Mouse (Mus musculus) gastrocnemius, adult 2 months (tissue): ENCODE measurements around the gene Sh3rf3. TPM values are rescaled to one million over a fixed set of nuclear protein-coding genes. Genes with fewer than 3 reads are reported as not detected.

Experiments used
- DNase-seq: peaks from one replicate; pipeline ENCODE4 v3.0.0; 2022
- H3K27ac ChIP-seq: fragments of 200-600 bp; 2 replicates; pipeline ENCODE4 v1.8.1; 2022; ENCODE audit warnings: mild to moderate bottlenecking
- H3K4me3 ChIP-seq: fragments of 200-600 bp; 2 replicates; pipeline ENCODE4 v1.8.1; 2022; ENCODE audit warnings: mild to moderate bottlenecking, moderate library complexity
- CTCF ChIP-seq: fragments of 200-600 bp; IDR thresholded peaks from 2 replicates; pipeline ENCODE4 v1.8.1; 2022; ENCODE audit warnings: antibody characterized with exemption, mild to moderate bottlenecking, moderate library complexity
- intact Hi-C: fragments of 180-260 bp; cut with DNase I; formaldehyde crosslinking; loops from one replicate; pipeline ENCODE4 v1.15.1; 2025
- total RNA-seq, 2 experiments: library from RNA; stranded (reverse); gene quantifications; 2 replicates each; pipeline ENCODE4 v1.2.3; 2021

Gene Sh3rf3
- total RNA-seq, 2 experiments from 2014 or later = 0.41 to 1.0 TPM

DNA sequence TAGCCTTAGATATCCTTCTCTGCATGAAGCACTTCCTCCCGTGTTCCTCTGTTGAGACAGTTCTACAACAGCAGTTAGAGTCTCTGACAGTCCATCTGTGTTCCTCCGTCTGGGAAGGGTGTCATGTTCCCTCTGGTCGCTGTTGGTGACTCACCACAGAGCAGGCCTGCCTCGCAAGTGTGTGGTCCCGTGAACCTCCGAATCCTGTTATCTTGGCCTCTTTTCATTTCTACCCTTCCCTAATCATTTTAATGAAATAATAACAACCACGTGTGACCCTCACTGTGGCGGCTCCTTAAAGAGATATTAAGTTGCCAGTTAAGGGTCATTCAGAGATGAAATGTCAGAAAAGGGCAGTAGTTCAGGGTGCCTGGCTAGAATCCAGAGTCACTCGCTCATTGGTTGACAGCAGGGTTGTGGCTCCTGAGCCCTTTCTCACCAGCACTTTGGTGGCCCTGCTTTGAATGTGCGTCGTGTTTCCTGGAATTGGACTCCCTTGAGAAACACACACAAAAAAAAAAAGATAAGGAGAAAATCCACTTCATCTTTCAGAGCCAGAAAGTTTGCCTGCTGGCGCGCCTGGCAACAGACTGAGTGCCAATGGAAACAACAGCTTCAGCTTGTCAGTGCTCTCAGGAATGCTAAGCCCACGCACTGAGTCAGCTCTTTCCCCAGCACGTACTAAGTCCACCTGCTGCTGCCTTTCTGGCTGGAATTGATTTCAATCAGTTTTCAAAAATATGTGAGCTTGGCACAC, 301.6 kb downstream of the Sh3rf3 start:
- intact Hi-C loops = no loop called here
- no peak for TF ChIP-seq CTCF
- Histone ChIP-seq H3K4me3 (peak overlapping the region; percentile 56), H3K27ac (peak overlapping the region; percentile 64)
- peak; percentile 50 for DNase-seq

DNA sequence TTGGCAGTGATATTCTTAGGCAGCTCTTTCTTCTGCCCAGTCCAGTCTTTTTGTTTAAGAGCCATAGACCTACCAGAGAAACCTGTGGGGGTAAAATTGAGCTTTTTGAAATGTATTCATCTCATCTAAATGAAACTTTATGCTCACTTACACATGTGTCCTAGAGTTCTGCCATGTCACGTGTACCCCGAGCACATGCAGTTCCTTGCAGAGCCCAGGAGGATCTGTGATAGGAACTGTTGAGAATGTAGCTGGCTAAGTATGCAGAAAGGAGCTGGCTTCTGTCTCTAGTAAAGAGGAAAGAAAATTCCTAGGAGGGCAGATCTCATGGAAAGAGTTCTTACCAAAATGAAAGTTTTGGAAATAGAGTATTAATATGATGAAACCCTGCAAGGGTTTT, 302.5 kb downstream of the Sh3rf3 start:
- intact Hi-C loops = no loop called here
- no peak overlapping the region for H3K27ac ChIP-seq
- DNase-seq = no peak
- no peak overlapping the region for H3K4me3 ChIP-seq
- no peak for TF ChIP-seq CTCF

DNA sequence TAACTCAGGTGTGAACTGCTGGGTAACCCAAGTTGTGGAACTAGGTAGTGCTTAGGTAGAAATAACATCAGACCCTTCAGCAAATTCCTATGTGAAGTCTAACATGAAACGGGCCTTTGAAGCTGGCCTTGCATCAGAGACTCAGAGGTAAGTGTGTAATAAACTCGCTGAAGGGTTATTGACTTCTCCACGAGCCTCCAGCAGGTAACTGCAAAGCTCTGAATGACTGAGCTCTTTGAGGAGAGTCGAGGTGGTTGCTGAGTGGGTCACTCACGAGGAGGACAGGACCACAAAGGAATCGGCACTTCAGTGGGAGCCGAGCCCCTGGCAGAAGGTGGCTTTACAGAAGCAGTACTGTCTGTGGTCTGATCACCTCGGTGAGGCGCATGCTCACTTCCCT, 303.2 kb downstream of the Sh3rf3 start:
- TF ChIP-seq CTCF = no peak
- no peak overlapping the region for H3K4me3 ChIP-seq
- intact Hi-C loops = no loop called here
- no peak for DNase-seq
- H3K27ac ChIP-seq = no peak overlapping the region

DNA sequence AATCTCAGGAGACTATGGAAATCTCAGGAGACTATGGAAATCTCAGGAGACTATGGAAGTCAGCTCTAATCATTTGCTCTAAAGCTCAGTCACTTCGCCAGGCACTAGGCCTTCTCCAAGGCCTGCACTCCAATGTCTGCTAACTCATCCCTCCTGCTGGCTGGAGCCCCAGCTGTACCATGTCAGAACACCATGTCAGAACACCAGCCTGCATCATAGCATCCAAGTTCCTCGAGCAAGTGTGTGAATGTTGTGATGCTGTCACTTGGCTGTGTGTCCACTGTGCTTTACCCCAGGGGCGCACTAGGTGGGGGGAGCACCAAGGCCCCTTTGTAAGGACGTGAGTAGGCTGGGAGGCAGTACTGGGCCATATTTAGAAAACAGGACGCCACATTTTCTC, 304.4 kb downstream of the Sh3rf3 start:
- TF ChIP-seq CTCF = no peak
- intact Hi-C loops = no loop called here
- DNase-seq = no peak
- Histone ChIP-seq H3K27ac (no peak overlapping the region), H3K4me3 (no peak overlapping the region)

DNA sequence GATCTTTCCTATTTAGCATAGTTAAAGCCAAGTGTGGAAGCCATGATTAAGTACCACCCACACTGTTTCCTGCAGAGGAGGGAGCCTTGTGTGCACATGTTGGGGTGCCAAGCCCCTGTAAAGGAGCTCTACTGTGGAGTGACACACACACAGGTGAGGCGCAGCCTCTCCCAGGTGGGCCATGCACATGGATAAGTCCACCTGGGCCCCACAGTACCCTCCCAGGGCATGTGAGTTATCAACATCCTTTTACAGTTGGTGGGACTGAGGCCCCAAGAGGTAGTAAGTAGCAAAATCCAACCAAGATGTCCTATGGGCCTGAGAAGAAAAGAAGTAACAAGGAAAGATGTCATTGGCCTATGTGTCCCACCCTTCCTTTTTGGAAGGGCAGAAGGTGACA, 305.8 kb downstream of the Sh3rf3 start:
- no peak overlapping the region for H3K27ac ChIP-seq
- intact Hi-C loops = no loop called here
- no peak overlapping the region for H3K4me3 ChIP-seq
- TF ChIP-seq CTCF = no peak
- no peak for DNase-seq

DNA sequence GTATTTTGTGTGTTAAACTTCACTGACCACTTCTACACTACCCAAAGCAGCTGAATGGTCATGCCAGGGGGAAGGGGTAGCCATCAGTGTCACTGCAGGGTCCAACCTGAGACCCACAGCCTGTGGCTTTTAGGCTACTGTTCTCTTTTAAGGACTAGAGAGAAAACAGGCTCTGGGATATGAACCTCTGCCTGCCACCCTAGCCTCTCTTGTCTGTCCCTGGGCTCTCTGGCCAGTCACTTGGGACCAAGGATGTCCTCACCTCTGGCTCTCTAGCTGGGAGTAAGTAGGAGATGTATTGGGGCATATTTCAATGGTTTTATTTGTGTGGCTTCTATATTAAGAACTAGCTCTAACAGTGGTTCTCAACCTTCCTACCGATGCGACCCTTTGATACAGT, 306.7 kb downstream of the Sh3rf3 start:
- no peak for DNase-seq
- no peak for TF ChIP-seq CTCF
- Histone ChIP-seq H3K27ac (no peak overlapping the region), H3K4me3 (no peak overlapping the region)
- intact Hi-C loops = no loop called here

DNA sequence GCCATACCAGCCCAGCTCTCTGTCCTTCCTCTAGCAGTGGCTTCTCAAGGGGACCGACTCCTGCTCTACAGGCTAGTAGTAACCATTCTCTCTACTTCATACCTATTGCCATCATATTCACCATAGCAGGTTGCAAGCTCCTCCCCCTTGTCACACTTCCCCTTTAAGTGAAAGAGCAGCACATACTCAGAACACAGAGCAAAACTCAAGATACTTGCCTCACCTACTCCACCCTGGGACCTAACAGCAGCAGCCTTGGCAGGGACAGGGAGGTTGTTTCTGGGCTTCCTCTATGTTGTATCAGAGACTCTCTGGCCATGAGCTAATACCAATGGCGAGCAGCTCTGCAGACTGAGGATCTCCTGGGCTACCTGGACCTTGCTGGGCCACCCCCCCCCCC, 312.3 kb downstream of the Sh3rf3 start:
- intact Hi-C loops = no loop called here
- H3K27ac ChIP-seq = no peak overlapping the region
- no peak for TF ChIP-seq CTCF
- DNase-seq = no peak
- no peak overlapping the region for H3K4me3 ChIP-seq

DNA sequence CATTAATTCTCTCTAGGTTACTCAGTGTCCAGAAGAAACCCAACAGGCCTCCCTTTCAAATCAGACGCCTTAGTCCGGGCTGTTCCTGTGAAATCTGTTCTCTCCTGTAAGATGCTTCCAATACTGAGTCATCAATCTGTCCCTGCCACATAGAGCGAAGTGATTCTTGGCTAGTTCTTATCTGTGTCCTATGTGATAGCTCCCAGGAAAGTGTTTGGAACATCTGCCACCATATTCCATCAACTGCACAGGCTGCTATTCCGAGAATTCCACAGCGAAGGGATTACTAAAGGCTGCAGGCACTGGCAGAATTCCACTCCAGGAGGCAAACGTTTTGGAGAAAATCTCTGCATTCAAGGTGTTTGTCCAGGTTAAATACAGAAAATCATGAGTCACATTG, 314.5 kb downstream of the Sh3rf3 start:
- intact Hi-C loops = no loop called here
- no peak for TF ChIP-seq CTCF
- Histone ChIP-seq H3K27ac (no peak overlapping the region), H3K4me3 (no peak overlapping the region)
- no peak for DNase-seq

DNA sequence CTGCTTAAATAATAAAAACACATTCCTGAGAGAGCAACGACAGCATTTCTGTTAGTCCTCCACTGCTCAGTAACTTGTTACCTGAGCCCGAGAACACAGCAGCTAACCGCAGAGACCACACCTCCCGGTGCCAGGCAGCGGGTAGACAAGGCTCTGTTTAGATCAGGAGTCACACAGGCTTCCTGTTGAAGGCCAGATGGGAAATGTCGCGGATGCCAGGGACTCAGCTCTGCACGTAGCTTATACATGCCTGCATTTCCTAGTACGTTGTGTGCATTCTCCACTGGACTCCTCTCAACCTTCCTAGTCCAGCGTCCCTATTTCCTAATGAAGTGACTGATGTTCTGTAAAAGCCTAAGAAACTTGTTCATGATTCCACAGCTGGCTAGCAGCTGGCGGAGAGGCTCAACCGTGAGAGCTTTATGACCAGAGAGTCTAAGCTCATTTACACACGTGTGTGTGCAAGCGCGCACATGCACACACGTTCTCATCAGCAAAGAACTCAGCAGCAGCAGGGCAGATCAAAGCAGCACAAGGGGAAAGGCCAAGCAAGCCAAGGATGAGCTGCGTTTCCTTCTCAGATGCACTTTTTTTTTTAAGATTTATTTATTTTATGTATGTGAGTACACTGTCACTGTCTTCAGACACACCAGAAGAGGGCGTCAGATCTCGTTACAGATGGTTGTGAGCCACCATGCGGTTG, 318.9 kb downstream of the Sh3rf3 start:
- Histone ChIP-seq H3K27ac (no peak overlapping the region), H3K4me3 (no peak overlapping the region)
- TF ChIP-seq CTCF = no peak
- intact Hi-C loops = no loop called here
- no peak for DNase-seq

DNA sequence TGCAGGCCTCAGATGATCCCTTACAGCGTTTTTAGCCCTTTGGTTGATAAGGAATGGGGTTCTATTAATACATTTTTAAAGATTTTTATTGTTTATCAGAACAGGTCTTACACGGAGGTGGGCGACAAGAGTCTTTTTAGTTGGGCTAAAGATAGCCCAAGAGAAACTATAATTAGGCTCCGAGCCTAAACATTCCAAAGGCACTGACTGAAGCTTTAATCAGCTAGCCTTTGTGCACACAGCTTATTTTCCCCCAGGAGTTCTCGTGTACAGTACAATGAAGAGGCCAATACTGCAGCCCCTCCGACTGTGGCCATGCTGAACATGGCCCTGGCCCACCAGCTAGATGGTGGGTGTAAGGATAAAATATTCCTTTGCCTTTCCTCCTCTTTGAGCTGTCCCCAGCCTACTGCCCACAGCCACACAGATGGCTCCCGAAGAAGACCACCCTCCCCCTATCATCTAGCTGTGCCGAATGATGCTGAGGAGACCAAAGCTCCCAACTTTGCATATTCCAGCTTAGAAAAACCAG, 320.4 kb downstream of the Sh3rf3 start:
- H3K4me3 ChIP-seq = no peak overlapping the region
- TF ChIP-seq CTCF = no peak
- no peak for DNase-seq
- H3K27ac ChIP-seq = no peak overlapping the region
- intact Hi-C loops = no loop called here

DNA sequence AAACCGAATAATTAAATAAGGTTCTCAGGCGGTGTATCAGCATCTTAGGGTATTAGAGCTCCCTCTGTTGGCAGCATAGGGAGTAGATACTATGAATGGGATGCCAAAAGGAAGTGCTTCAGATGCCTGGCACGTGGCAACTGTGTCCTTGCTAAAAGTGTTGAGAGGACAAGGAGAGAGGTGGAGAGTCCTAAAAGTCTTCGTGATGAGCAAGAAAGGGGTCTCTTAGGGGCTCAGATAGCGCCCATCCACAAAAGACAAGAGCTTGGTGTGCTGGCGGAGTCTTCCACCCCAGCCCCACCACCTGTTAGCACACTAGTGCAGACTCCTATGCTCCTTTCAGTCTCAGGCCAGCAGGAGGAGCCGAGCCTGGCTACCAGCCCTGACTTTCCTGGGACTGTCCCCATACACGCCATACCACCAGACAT, 336.8 kb downstream of the Sh3rf3 start:
- intact Hi-C loops = loop anchor here (1.0 to 2.0 kb wide), 2 partner anchors 41 to 337 kb away; partner anchors contain the start of gene Sh3rf3
- DNase-seq = peak; percentile 49

DNA sequence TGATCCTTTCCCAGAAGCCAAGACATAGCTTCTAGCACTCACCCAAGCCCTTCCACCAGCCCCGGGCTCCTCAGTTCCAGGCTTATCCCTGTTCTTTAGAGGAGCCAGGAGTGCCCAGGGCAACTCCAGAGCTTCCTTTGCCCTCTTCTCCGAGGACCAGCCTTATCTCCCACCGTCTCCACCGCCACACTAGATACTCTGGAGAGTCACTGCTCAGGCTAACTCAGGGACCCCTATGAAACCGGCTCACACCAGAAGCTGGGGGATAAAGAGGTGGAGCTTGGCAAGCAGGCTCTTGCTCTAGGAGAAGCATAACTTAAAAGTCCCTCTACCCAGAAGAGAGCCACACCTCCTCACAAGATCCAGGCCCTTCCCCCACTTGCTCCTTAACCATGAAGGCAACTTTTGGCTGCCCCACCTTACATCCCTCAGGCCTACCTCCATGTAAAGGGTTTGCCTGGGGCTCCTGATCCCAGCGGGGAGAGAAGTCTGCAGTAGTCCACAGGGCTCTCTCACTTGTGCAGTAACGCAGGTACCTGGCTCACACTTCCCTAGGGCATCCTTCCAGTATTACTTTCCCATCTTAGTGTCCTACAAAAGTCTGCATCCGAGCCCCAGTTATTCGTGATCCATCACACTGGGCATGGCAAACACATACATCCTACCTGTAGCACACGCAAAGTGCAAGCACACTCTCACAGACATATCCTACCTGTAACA, 337.9 kb downstream of the Sh3rf3 start:
- intact Hi-C loops = loop anchor here (1.0 kb wide), 1 partner anchor 42 kb away; no protein-coding TSS in a partner anchor

More for the DNA sequence above, 336.8 kb downstream of the Sh3rf3 start:
- Histone ChIP-seq H3K27ac (no peak overlapping the region), H3K4me3 (no peak overlapping the region; the same call in 1 of the 2 replicates)
- peak; percentile 79 for TF ChIP-seq CTCF

DNA sequence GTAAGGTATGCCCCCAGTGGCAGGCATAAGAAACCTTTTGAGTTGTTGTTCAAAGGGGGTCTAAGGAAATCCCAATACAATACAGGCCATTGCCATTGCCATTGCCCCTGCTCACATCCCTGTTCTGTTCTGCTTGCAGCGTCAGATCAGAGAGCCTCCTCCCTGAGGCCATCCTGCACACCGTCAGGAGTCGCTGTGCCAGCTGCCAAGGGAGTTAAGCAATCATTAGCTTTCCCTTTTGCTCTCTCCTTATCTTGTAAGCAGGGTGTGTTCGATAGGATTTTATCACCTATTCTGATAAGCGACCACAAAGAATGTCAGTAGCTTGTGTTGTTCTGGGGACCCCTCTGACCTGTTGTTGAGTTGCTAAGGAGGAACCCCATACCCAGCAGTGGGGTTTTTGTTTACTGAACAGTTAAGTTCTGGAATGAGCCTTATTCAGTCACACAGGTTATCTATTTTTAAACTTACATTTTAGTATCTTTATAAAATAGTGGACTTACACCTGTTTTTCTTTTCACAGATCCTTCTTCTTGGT, 339.5 kb downstream of the Sh3rf3 start:
- intact Hi-C loops = no loop called here
- Histone ChIP-seq H3K4me3 (no peak overlapping the region), H3K27ac (no peak overlapping the region)
- TF ChIP-seq CTCF = no peak
- DNase-seq = no peak

More for the DNA sequence above, 337.9 kb downstream of the Sh3rf3 start:
- Histone ChIP-seq H3K4me3 (no peak overlapping the region), H3K27ac (no peak overlapping the region)
- TF ChIP-seq CTCF = no peak
- DNase-seq = no peak
